Mouse (Mus musculus) heart, embryonic 13.5 days (tissue): ENCODE measurements around the gene Vdr. TPM values are rescaled to one million over a fixed set of nuclear protein-coding genes. Genes with fewer than 3 reads are reported as not detected.

Source experiments
- ATAC-seq: fragments of 200-750 bp; cut with Nextera tagmentation; 2 replicates; pipeline ENCODE4 v1.8.0; 2017; ENCODE audit warnings: moderate TSS enrichment; ENCODE audit not compliant: insufficient number of reproducible peaks, low FRiP score, low TSS enrichment; ENCODE audit errors: extremely low read depth
- H3K27ac ChIP-seq: fragments of 300-500 bp; sonication (generic); replicated peaks from 2 replicates; pipeline ENCODE4 v1.5.1; 2015; ENCODE audit warnings: moderate library complexity, mild to moderate bottlenecking, inconsistent platforms
- H3K27me3 ChIP-seq: fragments of 300-500 bp; sonication (generic); replicated peaks from 2 replicates; pipeline ENCODE4 v1.6.1; 2015; ENCODE audit warnings: mild to moderate bottlenecking, inconsistent platforms
- H3K36me3 ChIP-seq: fragments of 300-500 bp; sonication (generic); 2 replicates; pipeline ENCODE4 v1.6.1; 2015; ENCODE audit warnings: mild to moderate bottlenecking, inconsistent platforms
- H3K4me1 ChIP-seq: fragments of 300-500 bp; sonication (generic); 2 replicates; pipeline ENCODE4 v1.6.1; 2015; ENCODE audit warnings: inconsistent platforms
- H3K4me2 ChIP-seq: fragments of 300-500 bp; sonication (generic); 2 replicates; pipeline ENCODE4 v1.6.1; 2015; ENCODE audit warnings: inconsistent platforms, mild to moderate bottlenecking, moderate library complexity
- H3K4me3 ChIP-seq: fragments of 300-500 bp; sonication (generic); 2 replicates; pipeline ENCODE4 v1.5.1; 2015; ENCODE audit warnings: moderate library complexity, mild to moderate bottlenecking, inconsistent platforms
- H3K9ac ChIP-seq: fragments of 300-500 bp; sonication (generic); 2 replicates; pipeline ENCODE4 v1.6.1; 2015; ENCODE audit warnings: inconsistent platforms, mild to moderate bottlenecking, moderate library complexity
- H3K9me3 ChIP-seq: fragments of 300-500 bp; sonication (generic); 2 replicates; pipeline ENCODE4 v1.6.1; 2016; ENCODE audit warnings: inconsistent platforms
- WGBS: fragments of 180-500 bp; shearing (Covaris S2); methylation state at CpG from one replicate; pipeline ENCODE4 v1.1.7; 2015; ENCODE audit warnings: mixed read lengths; 5-methylcytosine and 5-hydroxymethylcytosine counted together
- polyA plus RNA-seq: library from polyadenylated mRNA; unstranded; fragments of >200 nt; fragmentation: Nextera tagmentation; extraction: Ambion mirVana; gene quantifications from 2 replicates; pipeline ENCODE4 v1.2.1, GENCODE M21; 2015

The Vdr gene
- polyA plus RNA-seq, 1 experiment from 2014 or later = 1.1 TPM

GRCm38 (mm10) chr15:97847285-97847684 is 63.1 kb downstream of the Vdr start:
- no peak overlapping the region for H3K4me2 ChIP-seq
- peaks cover 19% of the 10 kb centered on the region for H3K4me1 ChIP-seq
- no peak overlapping the region for H3K4me3 ChIP-seq
- H3K27ac ChIP-seq = no peak overlapping the region
- no peaks in the 10 kb centered on the region for H3K9me3 ChIP-seq
- WGBS = 74% methylated on average over 4 of the region's 4 CpGs
- no peak overlapping the region for H3K9ac ChIP-seq
- no peaks in the 10 kb centered on the region for H3K36me3 ChIP-seq
- 0 out of 2 replicates have a peak, but pooled peaks cover 5% of the 10 kb centered on the region for H3K27me3 ChIP-seq
- no peak for ATAC-seq

- H3K36me3 ChIP-seq = no peaks in the 10 kb centered on the region
- ATAC-seq = no peak
- H3K4me3 ChIP-seq = no peak overlapping the region
- H3K27me3 ChIP-seq = 0 out of 2 replicates have a peak, but pooled peaks cover 5% of the 10 kb centered on the region
- 73% methylated on average over 11 of the region's 11 CpGs for WGBS
- H3K9ac ChIP-seq = no peak overlapping the region
- no peaks in the 10 kb centered on the region for H3K9me3 ChIP-seq
- no peak overlapping the region for H3K4me2 ChIP-seq
- H3K27ac ChIP-seq = no peak overlapping the region
- peaks cover 19% of the 10 kb centered on the region for H3K4me1 ChIP-seq
Measured at GRCm38 (mm10) chr15:97846121-97846882, 64.1 kb downstream of the Vdr start.

GRCm38 (mm10) chr15:97844037-97845034 is 66.1 kb downstream of the Vdr start, which contains the start of gene Hdac7:
Gene Hdac7 (minus strand): TSS chr15:97844502.
- Histone ChIP-seq H3K9me3 (no peaks in the 10 kb centered on the region), H3K27ac (no peak within 1 kb of the TSS), H3K36me3 (no peaks in the 10 kb centered on the region), H3K4me3 (no peak within 1 kb of the TSS), H3K4me1 (peaks cover 25% of the 10 kb centered on the region), H3K27me3 (0 out of 2 replicates have a peak, but pooled peaks cover 5% of the 10 kb centered on the region), H3K4me2 (no peak within 1 kb of the TSS), H3K9ac (no peak within 1 kb of the TSS)
- ATAC-seq = peak; percentile 8; the same call in 1 of the 2 replicates
- WGBS = 52% methylated on average over 19 of the region's 19 CpGs

GRCm38 (mm10) chr15:97843247-97843651 is 67.2 kb downstream of the Vdr start:
- Histone ChIP-seq H3K27ac (no peak overlapping the region), H3K4me2 (no peak overlapping the region), H3K36me3 (no peaks in the 10 kb centered on the region), H3K27me3 (0 out of 2 replicates have a peak, but pooled peaks cover 5% of the 10 kb centered on the region), H3K4me1 (peaks cover 31% of the 10 kb centered on the region), H3K9ac (no peak overlapping the region), H3K4me3 (no peak overlapping the region), H3K9me3 (no peaks in the 10 kb centered on the region)
- WGBS = 66% methylated on average over 7 of the region's 7 CpGs
- no peak for ATAC-seq

GRCm38 (mm10) chr15:97842058-97842457 is 68.4 kb downstream of the Vdr start:
- no peak for ATAC-seq
- Histone ChIP-seq H3K36me3 (no peaks in the 10 kb centered on the region), H3K4me2 (no peak overlapping the region), H3K9me3 (no peaks in the 10 kb centered on the region), H3K27ac (no peak overlapping the region), H3K4me3 (no peak overlapping the region), H3K4me1 (peaks cover 43% of the 10 kb centered on the region), H3K9ac (no peak overlapping the region), H3K27me3 (0 out of 2 replicates have a peak, but pooled peaks cover 5% of the 10 kb centered on the region)
- 85% methylated on average over 6 of the region's 6 CpGs for WGBS

GRCm38 (mm10) chr15:97841383-97841782 is 69.0 kb downstream of the Vdr start:
- H3K9me3 ChIP-seq = no peaks in the 10 kb centered on the region
- ATAC-seq = no peak
- H3K9ac ChIP-seq = no peak overlapping the region
- H3K36me3 ChIP-seq = no peaks in the 10 kb centered on the region
- 0 out of 2 replicates have a peak, but pooled peaks cover 5% of the 10 kb centered on the region for H3K27me3 ChIP-seq
- peaks cover 50% of the 10 kb centered on the region for H3K4me1 ChIP-seq
- H3K27ac ChIP-seq = no peak overlapping the region
- no peak overlapping the region for H3K4me2 ChIP-seq
- WGBS = 88% methylated on average over 6 of the region's 6 CpGs
- no peak overlapping the region for H3K4me3 ChIP-seq

- peak overlapping the region; percentile 72 for H3K27ac ChIP-seq
Measured at GRCm38 (mm10) chr15:97840781-97841180, 69.6 kb downstream of the Vdr start.

GRCm38 (mm10) chr15:97839991-97840455 is 70.4 kb downstream of the Vdr start:
- no peaks in the 10 kb centered on the region for H3K9me3 ChIP-seq
- H3K27me3 ChIP-seq = 0 out of 2 replicates have a peak, but pooled peaks cover 5% of the 10 kb centered on the region
- peaks cover 54% of the 10 kb centered on the region for H3K4me1 ChIP-seq
- H3K4me2 ChIP-seq = no peak overlapping the region
- peak overlapping the region; percentile 72 for H3K27ac ChIP-seq
- no peak overlapping the region for H3K4me3 ChIP-seq
- H3K36me3 ChIP-seq = no peaks in the 10 kb centered on the region
- WGBS = 19% methylated on average over 3 of the region's 3 CpGs
- H3K9ac ChIP-seq = 0 out of 2 replicates have a peak overlapping the region, but pooled peaks have one; percentile 40
- ATAC-seq = peak; percentile 72

More at GRCm38 (mm10) chr15:97840781-97841180, 69.6 kb downstream of the Vdr start:
- H3K4me1 ChIP-seq = peaks cover 54% of the 10 kb centered on the region
- H3K36me3 ChIP-seq = no peaks in the 10 kb centered on the region
- 83% methylated on average over 1 of the region's 1 CpGs for WGBS
- no peak for ATAC-seq
- no peaks in the 10 kb centered on the region for H3K9me3 ChIP-seq
- H3K4me3 ChIP-seq = no peak overlapping the region
- 0 out of 2 replicates have a peak, but pooled peaks cover 5% of the 10 kb centered on the region for H3K27me3 ChIP-seq
- H3K9ac ChIP-seq = no peak overlapping the region
- no peak overlapping the region for H3K4me2 ChIP-seq

- H3K27me3 ChIP-seq = 0 out of 2 replicates have a peak, but pooled peaks cover 1% of the 10 kb centered on the region
- no peak for ATAC-seq
- H3K27ac ChIP-seq = peak overlapping the region; percentile 72
- H3K4me2 ChIP-seq = no peak overlapping the region
- H3K9ac ChIP-seq = no peak overlapping the region
- peaks cover 50% of the 10 kb centered on the region for H3K4me1 ChIP-seq
- H3K9me3 ChIP-seq = no peaks in the 10 kb centered on the region
- H3K36me3 ChIP-seq = no peaks in the 10 kb centered on the region
- H3K4me3 ChIP-seq = no peak overlapping the region
- 66% methylated on average over 4 of the region's 4 CpGs for WGBS
Measured at GRCm38 (mm10) chr15:97839473-97839872, 71.0 kb downstream of the Vdr start.

GRCm38 (mm10) chr15:97839012-97839411 is 71.4 kb downstream of the Vdr start:
- H3K9ac ChIP-seq = no peak overlapping the region
- H3K27me3 ChIP-seq = no peaks in the 10 kb centered on the region
- H3K36me3 ChIP-seq = no peaks in the 10 kb centered on the region
- peaks cover 49% of the 10 kb centered on the region for H3K4me1 ChIP-seq
- no peak overlapping the region for H3K4me2 ChIP-seq
- H3K9me3 ChIP-seq = no peaks in the 10 kb centered on the region
- no peak overlapping the region for H3K27ac ChIP-seq
- ATAC-seq = no peak
- no peak overlapping the region for H3K4me3 ChIP-seq
- 77% methylated on average over 2 of the region's 2 CpGs for WGBS

GRCm38 (mm10) chr15:97838395-97838794 is 72.0 kb downstream of the Vdr start:
- Histone ChIP-seq H3K4me2 (no peak overlapping the region), H3K4me1 (peaks cover 49% of the 10 kb centered on the region), H3K4me3 (no peak overlapping the region), H3K27ac (peak overlapping the region; percentile 65), H3K9ac (no peak overlapping the region), H3K9me3 (no peaks in the 10 kb centered on the region), H3K36me3 (no peaks in the 10 kb centered on the region), H3K27me3 (0 out of 2 replicates have a peak, but pooled peaks cover 3% of the 10 kb centered on the region)
- WGBS = 79% methylated on average over 4 of the region's 4 CpGs
- no peak for ATAC-seq
